ENCODE assay signal across 8 mouse cellular contexts in genomic region chr14:37135127-37135593, GRCm38 (mm10). TPM values are rescaled to one million over a fixed set of nuclear protein-coding genes. Genes with fewer than 3 reads are reported as not detected.
DNase-seq lines count a peak whose midpoint lies in the region; ATAC-seq and TF ChIP-seq lines count a peak whose summit lies in the region.

Ghitm (minus strand) TSS chr14:37135272.

- peak within 1 kb of the TSS; percentile 70 for H3K4me3 ChIP-seq in embryonic facial prominence, embryonic 13.5 days
- peak within 1 kb of the TSS; percentile 93 for H3K4me3 ChIP-seq in kidney, adult 2 months (ENCODE audit: insufficient read depth, low read depth, low read length)
- peak within 1 kb of the TSS; percentile 89 for H3K4me3 ChIP-seq in limb, embryonic 12.5 days (replicated peaks)
- H3K4me3 ChIP-seq in midbrain, embryonic 15.5 days = peak within 1 kb of the TSS; percentile 99
- H3K4me3 ChIP-seq in spleen, adult 2 months (ENCODE audit: extremely low read depth, insufficient read depth, insufficient read length) = peak within 1 kb of the TSS; percentile 94

- peak within 1 kb of the TSS; percentile 83 for H3K9ac ChIP-seq in embryonic facial prominence, embryonic 13.5 days
- peak within 1 kb of the TSS; percentile 87 for H3K9ac ChIP-seq in limb, embryonic 12.5 days (replicated peaks)
- peak within 1 kb of the TSS; percentile 93 for H3K9ac ChIP-seq in midbrain, embryonic 15.5 days

- no peak for TF ChIP-seq CTCF in kidney, adult 2 months (conservative IDR thresholded peaks at IDR 0.05; ENCODE audit: insufficient read depth, insufficient read length, low read depth, low read length)
- TF ChIP-seq CTCF in spleen, adult 2 months (IDR thresholded peaks at IDR 0.05; ENCODE audit: extremely low read depth, insufficient read depth, insufficient read length, insufficient replicate concordance) = no peak

- H3K36me3 ChIP-seq in embryonic facial prominence, embryonic 13.5 days = peaks cover 26% of the 10 kb centered on the region
- peaks cover 8% of the 10 kb centered on the region; the same call in 1 of the 2 replicates for H3K36me3 ChIP-seq in kidney, adult 2 months (ENCODE audit: control insufficient read depth, insufficient read depth, low read length)
- peaks cover 22% of the 10 kb centered on the region for H3K36me3 ChIP-seq in limb, embryonic 12.5 days
- H3K36me3 ChIP-seq in midbrain, embryonic 15.5 days (replicated peaks) = peaks cover 19% of the 10 kb centered on the region
- peaks cover 13% of the 10 kb centered on the region for H3K36me3 ChIP-seq in spleen, adult 2 months (ENCODE audit: control insufficient read depth, insufficient read depth, low read length)

- under 1% methylated on average over 38 of the region's 38 CpGs for WGBS in embryonic facial prominence, embryonic 13.5 days
- under 1% methylated on average over 38 of the region's 38 CpGs for WGBS in kidney, adult 2 months
- under 1% methylated on average over 38 of the region's 38 CpGs for WGBS in limb, embryonic 12.5 days
- WGBS in midbrain, embryonic 15.5 days = under 1% methylated on average over 38 of the region's 38 CpGs
- under 1% methylated on average over 38 of the region's 38 CpGs for WGBS in spleen, adult 2 months

- peaks cover 4% of the 10 kb centered on the region; the same call in 1 of the 2 replicates for H3K4me1 ChIP-seq in embryonic facial prominence, embryonic 13.5 days
- peaks cover 7% of the 10 kb centered on the region; the same call in 1 of the 2 replicates for H3K4me1 ChIP-seq in kidney, adult 2 months (ENCODE audit: control insufficient read depth, insufficient read depth, low read length)
- peaks cover 5% of the 10 kb centered on the region; the same call in 1 of the 2 replicates for H3K4me1 ChIP-seq in limb, embryonic 12.5 days (replicated peaks)
- peaks cover 13% of the 10 kb centered on the region for H3K4me1 ChIP-seq in midbrain, embryonic 15.5 days
- peaks cover 4% of the 10 kb centered on the region; the same call in 1 of the 2 replicates for H3K4me1 ChIP-seq in spleen, adult 2 months (ENCODE audit: control insufficient read depth, insufficient read depth, insufficient read length)

- H3K27ac ChIP-seq in embryonic facial prominence, embryonic 13.5 days = peak within 1 kb of the TSS; percentile 80
- H3K27ac ChIP-seq in kidney, adult 2 months (ENCODE audit: insufficient read depth, low read depth, low read length) = peak within 1 kb of the TSS; percentile 86
- H3K27ac ChIP-seq in limb, embryonic 12.5 days = peak within 1 kb of the TSS; percentile 79
- peak within 1 kb of the TSS; percentile 84 for H3K27ac ChIP-seq in midbrain, embryonic 15.5 days
- H3K27ac ChIP-seq in spleen, adult 2 months (ENCODE audit: insufficient read depth, low read length) = peak within 1 kb of the TSS; percentile 93

- peak; percentile 97 for ATAC-seq in embryonic facial prominence, embryonic 13.5 days (ENCODE audit: insufficient number of reproducible peaks, insufficient read depth, low FRiP score, low TSS enrichment, low read depth)
- peak; percentile 99 for ATAC-seq in limb, embryonic 12.5 days (ENCODE audit: insufficient number of reproducible peaks, insufficient read depth, low FRiP score, low TSS enrichment, low read depth)
- ATAC-seq in midbrain, embryonic 15.5 days (replicated peaks) = peak; percentile 99

- TF ChIP-seq POLR2A in kidney, adult 2 months (IDR thresholded peaks at IDR 0.05; ENCODE audit: low read depth, low read length) = peak; percentile 53
- TF ChIP-seq POLR2A in spleen, adult 2 months (IDR thresholded peaks at IDR 0.05; ENCODE audit: low read depth, low read length) = peak; percentile 73

- DNase-seq in 3134 (ENCODE audit: extremely low read depth, insufficient read length, low spot score) = peak; percentile 94
- peak; percentile 96 for DNase-seq in adrenal gland, postnatal 36 days
- peak; percentile 98 to 99 for DNase-seq in heart, adult 18-20 months
- peak; percentile 99 for DNase-seq in kidney, adult 2 months
- peak; percentile 95 to 96 for DNase-seq in spleen, adult 2 months (ENCODE audit: low read depth in 1 of 2, low spot score in 2 of 2)

- no peaks in the 10 kb centered on the region for H3K9me3 ChIP-seq in embryonic facial prominence, embryonic 13.5 days
- no peaks in the 10 kb centered on the region for H3K9me3 ChIP-seq in limb, embryonic 12.5 days
- H3K9me3 ChIP-seq in midbrain, embryonic 15.5 days = no peaks in the 10 kb centered on the region

- peak within 1 kb of the TSS; percentile 67 for H3K4me2 ChIP-seq in embryonic facial prominence, embryonic 13.5 days
- H3K4me2 ChIP-seq in limb, embryonic 12.5 days = peak within 1 kb of the TSS; percentile 66
- peak within 1 kb of the TSS; percentile 67 for H3K4me2 ChIP-seq in midbrain, embryonic 15.5 days

- no peaks in the 10 kb centered on the region for H3K27me3 ChIP-seq in embryonic facial prominence, embryonic 13.5 days
- no peaks in the 10 kb centered on the region for H3K27me3 ChIP-seq in kidney, adult 2 months (replicated peaks; ENCODE audit: control insufficient read depth, insufficient read depth, low read length)
- H3K27me3 ChIP-seq in limb, embryonic 12.5 days = no peaks in the 10 kb centered on the region
- H3K27me3 ChIP-seq in midbrain, embryonic 15.5 days (replicated peaks) = no peaks in the 10 kb centered on the region
- no peaks in the 10 kb centered on the region for H3K27me3 ChIP-seq in spleen, adult 2 months (ENCODE audit: control insufficient read depth, insufficient read depth, low read length)

RNA-seq across cellular contexts. Expression of gene Ghitm, which starts in this region (rescaled TPM):
- 100 to 1,000 TPM; 675 to 807 TPM for total RNA-seq in adrenal gland, postnatal 36 days (2021)
- 177 and 183 TPM in 2 replicates for polyA plus RNA-seq in embryonic facial prominence, embryonic 13.5 days (2015; fragmentation: Nextera tagmentation; extraction: Ambion mirVana)
- total RNA-seq in heart, adult 18-20 months (2021) = 100 to 1,000 TPM; 653 to 717 TPM
- 322 and 327 TPM in 2 replicates for polyA plus RNA-seq in kidney, adult 2 months (2012; rRNA removed)
- polyA plus RNA-seq in limb, embryonic 12.5 days (2016; fragmentation: Nextera tagmentation; extraction: Ambion mirVana) = 161 and 167 TPM in 2 replicates
- 184 TPM in 2 replicates for polyA plus RNA-seq in midbrain, embryonic 15.5 days (2015; fragmentation: Nextera tagmentation; extraction: Ambion mirVana)
- polyA plus RNA-seq in spleen, adult 2 months (2012; rRNA removed) = 58.1 and 60.0 TPM in 2 replicates

Comparison
In these comparisons a context has a peak if more than half of its experiments do, and no peak if none do; other contexts are left out.
1. Peak in every context shown above with its lines: DNase-seq, ATAC-seq, H3K4me3 ChIP-seq and H3K27ac ChIP-seq.